In genomic region chr11:31563826-31564741, GRCm38 (mm10) we compare ENCODE assay signal across 9 mouse cellular contexts.
DNase-seq lines count a peak whose midpoint lies in the region; ATAC-seq and TF ChIP-seq lines count a peak whose summit lies in the region.
"Had no signal": no experiment of that assay in that cellular context is flagged by ENCODE, and none has a peak within 500 bp of the region (broad histone marks: within the 10 kb centered on the region; RNA-seq: fewer than 3 reads in every experiment).

No protein-coding gene starts in this region.

- no peaks in the 10 kb centered on the region; the same call in 1 of the 2 replicates for H3K9me3 ChIP-seq in kidney, embryonic 14.5 days (ENCODE audit: control insufficient read depth, low read length)
- H3K9me3 ChIP-seq in forebrain, embryonic 14.5 days (replicated peaks; ENCODE audit: control insufficient read depth, low read length) = no peaks in the 10 kb centered on the region

- peak; percentile 37; the same call in 1 of the 2 replicates for ATAC-seq in kidney, embryonic 14.5 days (ENCODE audit: low FRiP score, low TSS enrichment)
- ATAC-seq in forebrain, embryonic 14.5 days = no peak

- no peak overlapping the region for H3K4me2 ChIP-seq in kidney, embryonic 14.5 days (replicated peaks; ENCODE audit: low read depth, low read length)
- H3K4me2 ChIP-seq in myocyte (ENCODE audit: low read depth) = peak overlapping the region; percentile 47
- no peak overlapping the region for H3K4me2 ChIP-seq in forebrain, embryonic 14.5 days (ENCODE audit: low read length)

- H3K4me3 ChIP-seq in heart, adult 2 months = no peak overlapping the region
- no peak overlapping the region for H3K4me3 ChIP-seq in kidney, embryonic 14.5 days (ENCODE audit: low read length)
- H3K4me3 ChIP-seq in myocyte = no peak overlapping the region
- H3K4me3 ChIP-seq in forebrain, embryonic 14.5 days (ENCODE audit: low read depth, low read length) = no peak overlapping the region

- no peaks in the 10 kb centered on the region for H3K79me2 ChIP-seq in heart, adult 2 months (replicated peaks; ENCODE audit: control insufficient read depth, insufficient read depth, low read length)
- H3K79me2 ChIP-seq in myocyte (ENCODE audit: control insufficient read depth, insufficient read depth) = no peaks in the 10 kb centered on the region

- TF ChIP-seq EP300 in heart, adult 2 months (IDR thresholded peaks at IDR 0.05; ENCODE audit: insufficient read depth, low read depth, low read length) = no peak

- H3K36me3 ChIP-seq in heart, adult 2 months (ENCODE audit: control insufficient read depth, insufficient read depth, low read length) = no peaks in the 10 kb centered on the region
- H3K36me3 ChIP-seq in kidney, embryonic 14.5 days (ENCODE audit: control insufficient read depth, insufficient read depth, low read length) = no peaks in the 10 kb centered on the region
- no peaks in the 10 kb centered on the region for H3K36me3 ChIP-seq in myocyte (ENCODE audit: control insufficient read depth, insufficient read depth)
- no peaks in the 10 kb centered on the region for H3K36me3 ChIP-seq in forebrain, embryonic 14.5 days (ENCODE audit: control insufficient read depth, insufficient read depth, low read length)

- intact Hi-C loops in heart, adult 2 months (cut with DNase I) = loop anchor here (2.0 kb wide), 1 partner anchor 101 kb away; no protein-coding TSS in a partner anchor

- H3K4me1 ChIP-seq in heart, adult 2 months (ENCODE audit: control insufficient read depth, insufficient read depth, low read length) = peaks cover 13% of the 10 kb centered on the region
- H3K4me1 ChIP-seq in kidney, embryonic 14.5 days (ENCODE audit: control insufficient read depth, insufficient read depth, low read length) = 0 out of 2 replicates have a peak, but pooled peaks cover 11% of the 10 kb centered on the region
- no peaks in the 10 kb centered on the region for H3K4me1 ChIP-seq in forebrain, embryonic 14.5 days (ENCODE audit: control insufficient read depth, insufficient read depth, low read length)

- WGBS in heart, adult 2 months = 15% methylated on average over 10 of the region's 10 CpGs
- WGBS in kidney, embryonic 14.5 days = 44% methylated on average over 10 of the region's 10 CpGs
- 80% methylated on average over 10 of the region's 10 CpGs for WGBS in forebrain, embryonic 14.5 days

- peak; percentile 7 to 27 for DNase-seq in adrenal gland, adult (ENCODE audit: inconsistent age in 2 of 2, low spot score in 1 of 2)
- DNase-seq in adrenal gland, postnatal 4 days (ENCODE audit: low spot score in 2 of 2) = no peak
- DNase-seq in heart, adult 2 months = peak; percentile 65 to 77
- no peak for DNase-seq in cerebellum, adult 9-10 months
- no peak for DNase-seq in layer of hippocampus, postnatal 36 days
- no peak for DNase-seq in forebrain, embryonic 14.5 days (ENCODE audit: low spot score)
- DNase-seq: cerebellum, adult 9-11 months had no signal

- peak overlapping the region; percentile 55 for H3K27ac ChIP-seq in heart, adult 2 months
- H3K27ac ChIP-seq in kidney, embryonic 14.5 days (ENCODE audit: low read depth, low read length) = no peak overlapping the region
- H3K27ac ChIP-seq in forebrain, embryonic 14.5 days (ENCODE audit: low read depth, low read length) = no peak overlapping the region

- H3ac ChIP-seq in myocyte (ENCODE audit: control insufficient read depth, insufficient read length) = no peak overlapping the region

- no peak for TF ChIP-seq CTCF in heart, adult 2 months (IDR thresholded peaks at IDR 0.05)

- no peak overlapping the region for H3K9ac ChIP-seq in heart, adult 2 months (ENCODE audit: low read depth, low read length)
- H3K9ac ChIP-seq in kidney, embryonic 14.5 days (ENCODE audit: low read depth, low read length) = peak overlapping the region; percentile 12; the same call in 1 of the 2 replicates
- H3K9ac ChIP-seq in forebrain, embryonic 14.5 days (ENCODE audit: low read length) = no peak overlapping the region

- H3K27me3 ChIP-seq in heart, adult 2 months (ENCODE audit: control insufficient read depth, insufficient read depth, low read length) = no peaks in the 10 kb centered on the region
- no peaks in the 10 kb centered on the region for H3K27me3 ChIP-seq in kidney, embryonic 14.5 days (ENCODE audit: control insufficient read depth, insufficient read depth, low read length)
- no peaks in the 10 kb centered on the region for H3K27me3 ChIP-seq in myocyte (ENCODE audit: control insufficient read depth, insufficient read depth, insufficient read length)
- no peaks in the 10 kb centered on the region for H3K27me3 ChIP-seq in forebrain, embryonic 14.5 days (replicated peaks; ENCODE audit: control insufficient read depth, insufficient read depth, low read length)

- no peak for TF ChIP-seq POLR2A in heart, adult 2 months (IDR thresholded peaks at IDR 0.05; ENCODE audit: insufficient read depth, low read depth, low read length)
- no peak for TF ChIP-seq POLR2A in myocyte (IDR thresholded peaks at IDR 0.05; ENCODE audit: insufficient read length, low read depth)

TF ChIP-seq in myocyte, 11 proteins besides CTCF, POLR2A, EP300 and RAD21:
- TF ChIP-seq POLR2AphosphoS2 (IDR thresholded peaks at IDR 0.05; ENCODE audit: insufficient read length, low read depth) (no peak), USF1 (IDR thresholded peaks at IDR 0.05; ENCODE audit: low read depth) (peak; percentile 21), TCF12 (IDR thresholded peaks at IDR 0.05; ENCODE audit: insufficient read depth, poor library complexity, severe bottlenecking) (peak; percentile 1), TCF3 (IDR thresholded peaks at IDR 0.05; ENCODE audit: insufficient read length, low read depth) (peak; percentile 23), MYOG (IDR thresholded peaks at IDR 0.05; ENCODE audit: control insufficient read depth in 1 of 3, insufficient read depth in 1 of 3, insufficient read length in 2 of 3, low read depth in 2 of 3) (peak in 2 of 3 experiments; percentile 44 to 58), MYOD1 (IDR thresholded peaks at IDR 0.05; ENCODE audit: control insufficient read depth in 1 of 3, insufficient read length in 2 of 3, low read depth in 2 of 3) (peak in 2 of 3 experiments; percentile 58 to 72), MAX (IDR thresholded peaks at IDR 0.05; ENCODE audit: low read depth) (no peak)

Comparison
In these comparisons a context has a peak if more than half of its experiments do, and no peak if none do; other contexts are left out.
1. DNase-seq: peak in adrenal gland, adult (2 of 2) and heart, adult 2 months (2 of 2); none in adrenal gland, postnatal 4 days (0 of 2), cerebellum, adult 9-10 months (single experiment), layer of hippocampus, postnatal 36 days (0 of 2) and forebrain, embryonic 14.5 days (single experiment).